Mouse (Mus musculus) thymus, postnatal 10 days (tissue): ENCODE results near the gene Cbx3.

ENCODE experiments used
- DNase-seq, 2 experiments: peaks; one replicate each; pipeline ENCODE4 v3.0.0; 2021; ENCODE audit warnings: low spot score in 2 of 2

Cbx3 gene

GRCm38 (mm10) chr6:51524321-51524931, 54.3 kb downstream of the Cbx3 start:
- peak in 1 of 2 experiments; percentile 11 for DNase-seq

- DNase-seq, result no peak
These were observed 54.8 kb downstream of the Cbx3 start for GRCm38 (mm10) chr6:51525001-51525400.

GRCm38 (mm10) chr6:51529457-51529856, 59.3 kb downstream of the Cbx3 start:
- no peak for DNase-seq
